Mouse (Mus musculus): ENCODE measurements around the gene Abcb11. TPM values are rescaled to one million over a fixed set of nuclear protein-coding genes. Genes with fewer than 3 reads are reported as not detected.
A peak's percentile ranks its signal among the peaks of the same experiment; 100 is the strongest.

The Abcb11 gene
- polyA plus RNA-seq, 1 experiment from 2014 or later = 0.96 TPM

GRCm38 (mm10) chr2:69244924-69245323 is 97.5 kb downstream of the Abcb11 start:
- no peak overlapping the region for H3K4me2 ChIP-seq (replicated peaks; ENCODE audit: low read depth)
- no peaks in the 10 kb centered on the region for H3K27me3 ChIP-seq (ENCODE audit: control insufficient read depth, insufficient read depth, low read length)
- no peak overlapping the region for H3K27ac ChIP-seq (replicated peaks)
- no peak for TF ChIP-seq CTCF (IDR thresholded peaks at IDR 0.05; ENCODE audit: low read depth)
- no peak for TF ChIP-seq EP300 (optimal IDR thresholded peaks at IDR 0.05)
- no peaks in the 10 kb centered on the region for H3K9me3 ChIP-seq (ENCODE audit: control insufficient read depth, low read length)
- no peak for ATAC-seq (ENCODE audit: low FRiP score, low TSS enrichment)
- H3K9ac ChIP-seq (ENCODE audit: low read length) = no peak overlapping the region
- no peak overlapping the region for H3K4me3 ChIP-seq (ENCODE audit: low read depth, low read length)
- 32% methylated on average over 2 of the region's 2 CpGs for WGBS
- no peaks in the 10 kb centered on the region for H3K36me3 ChIP-seq (ENCODE audit: control insufficient read depth, insufficient read depth, low read length)
- DNase-seq (ENCODE audit: low spot score) = no peak
- H3K4me1 ChIP-seq (replicated peaks; ENCODE audit: control insufficient read depth, insufficient read depth) = no peaks in the 10 kb centered on the region

- no peak for ATAC-seq (ENCODE audit: low FRiP score, low TSS enrichment)
- Histone ChIP-seq H3K36me3 (ENCODE audit: control insufficient read depth, insufficient read depth, low read length) (no peaks in the 10 kb centered on the region), H3K4me1 (replicated peaks; ENCODE audit: control insufficient read depth, insufficient read depth) (no peaks in the 10 kb centered on the region)
These were observed 103.1 kb downstream of the Abcb11 start for GRCm38 (mm10) chr2:69239315-69239714.

GRCm38 (mm10) chr2:69234976-69235678 is 107.3 kb downstream of the Abcb11 start:
- ATAC-seq (ENCODE audit: low FRiP score, low TSS enrichment) = no peak
- H3K4me3 ChIP-seq (ENCODE audit: low read depth, low read length) = no peak overlapping the region
- H3K27me3 ChIP-seq (ENCODE audit: control insufficient read depth, insufficient read depth, low read length) = no peaks in the 10 kb centered on the region
- H3K9ac ChIP-seq (ENCODE audit: low read length) = no peak overlapping the region
- H3K4me2 ChIP-seq (replicated peaks; ENCODE audit: low read depth) = no peak overlapping the region
- no peaks in the 10 kb centered on the region for H3K4me1 ChIP-seq (replicated peaks; ENCODE audit: control insufficient read depth, insufficient read depth)
- TF ChIP-seq EP300 (optimal IDR thresholded peaks at IDR 0.05) (no peak), CTCF (IDR thresholded peaks at IDR 0.05; ENCODE audit: low read depth) (no peak)
- DNase-seq (ENCODE audit: low spot score) = no peak
- 88% methylated on average over 5 of the region's 5 CpGs for WGBS
- no peaks in the 10 kb centered on the region for H3K36me3 ChIP-seq (ENCODE audit: control insufficient read depth, insufficient read depth, low read length)
- no peaks in the 10 kb centered on the region for H3K9me3 ChIP-seq (ENCODE audit: control insufficient read depth, low read length)
- no peak overlapping the region for H3K27ac ChIP-seq (replicated peaks)

More at GRCm38 (mm10) chr2:69239315-69239714, 103.1 kb downstream of the Abcb11 start:
- Histone ChIP-seq H3K4me3 (ENCODE audit: low read depth, low read length) (no peak overlapping the region), H3K9me3 (ENCODE audit: control insufficient read depth, low read length) (no peaks in the 10 kb centered on the region), H3K4me2 (replicated peaks; ENCODE audit: low read depth) (no peak overlapping the region), H3K27me3 (ENCODE audit: control insufficient read depth, insufficient read depth, low read length) (no peaks in the 10 kb centered on the region), H3K9ac (ENCODE audit: low read length) (no peak overlapping the region), H3K27ac (replicated peaks) (no peak overlapping the region)
- TF ChIP-seq CTCF (IDR thresholded peaks at IDR 0.05; ENCODE audit: low read depth) (no peak), EP300 (optimal IDR thresholded peaks at IDR 0.05) (no peak)
- WGBS = 53% methylated on average over 9 of the region's 9 CpGs
- peak; percentile 18 for DNase-seq (ENCODE audit: low spot score)

GRCm38 (mm10) chr2:69232101-69232500 is 110.3 kb downstream of the Abcb11 start:
- ATAC-seq (ENCODE audit: low FRiP score, low TSS enrichment) = no peak
- Histone ChIP-seq H3K9me3 (ENCODE audit: control insufficient read depth, low read length) (no peaks in the 10 kb centered on the region), H3K27ac (replicated peaks) (no peak overlapping the region)

GRCm38 (mm10) chr2:69230137-69230536 is 112.3 kb downstream of the Abcb11 start:
- no peak overlapping the region for H3K9ac ChIP-seq (ENCODE audit: low read length)
- DNase-seq (ENCODE audit: low spot score) (no peak), ATAC-seq (ENCODE audit: low FRiP score, low TSS enrichment) (no peak)
- no peaks in the 10 kb centered on the region for H3K9me3 ChIP-seq (ENCODE audit: control insufficient read depth, low read length)
- no peaks in the 10 kb centered on the region for H3K36me3 ChIP-seq (ENCODE audit: control insufficient read depth, insufficient read depth, low read length)
- no peak overlapping the region for H3K27ac ChIP-seq (replicated peaks)
- no peak for TF ChIP-seq EP300 (optimal IDR thresholded peaks at IDR 0.05)
- TF ChIP-seq CTCF (IDR thresholded peaks at IDR 0.05; ENCODE audit: low read depth) = no peak
- H3K4me1 ChIP-seq (replicated peaks; ENCODE audit: control insufficient read depth, insufficient read depth) = no peaks in the 10 kb centered on the region
- WGBS = 76% methylated on average over 2 of the region's 2 CpGs
- H3K27me3 ChIP-seq (ENCODE audit: control insufficient read depth, insufficient read depth, low read length) = no peaks in the 10 kb centered on the region
- H3K4me2 ChIP-seq (replicated peaks; ENCODE audit: low read depth) = no peak overlapping the region
- H3K4me3 ChIP-seq (ENCODE audit: low read depth, low read length) = no peak overlapping the region

More at GRCm38 (mm10) chr2:69232101-69232500, 110.3 kb downstream of the Abcb11 start:
- H3K4me3 ChIP-seq (ENCODE audit: low read depth, low read length) = no peak overlapping the region
- H3K4me2 ChIP-seq (replicated peaks; ENCODE audit: low read depth) = no peak overlapping the region
- H3K36me3 ChIP-seq (ENCODE audit: control insufficient read depth, insufficient read depth, low read length) = no peaks in the 10 kb centered on the region
- H3K9ac ChIP-seq (ENCODE audit: low read length) = no peak overlapping the region
- no peaks in the 10 kb centered on the region for H3K27me3 ChIP-seq (ENCODE audit: control insufficient read depth, insufficient read depth, low read length)
- no peaks in the 10 kb centered on the region for H3K4me1 ChIP-seq (replicated peaks; ENCODE audit: control insufficient read depth, insufficient read depth)
- TF ChIP-seq EP300 (optimal IDR thresholded peaks at IDR 0.05) (no peak), CTCF (IDR thresholded peaks at IDR 0.05; ENCODE audit: low read depth) (no peak)
- DNase-seq (ENCODE audit: low spot score) = no peak

- H3K9me3 ChIP-seq (ENCODE audit: control insufficient read depth, low read length) = no peaks in the 10 kb centered on the region
- 81% methylated on average over 6 of the region's 6 CpGs for WGBS
- TF ChIP-seq CTCF (IDR thresholded peaks at IDR 0.05; ENCODE audit: low read depth) (no peak), EP300 (optimal IDR thresholded peaks at IDR 0.05) (no peak)
- no peak overlapping the region for H3K4me2 ChIP-seq (replicated peaks; ENCODE audit: low read depth)
- no peak overlapping the region for H3K27ac ChIP-seq (replicated peaks)
- no peak overlapping the region for H3K4me3 ChIP-seq (ENCODE audit: low read depth, low read length)
- DNase-seq (ENCODE audit: low spot score) = no peak
- ATAC-seq (ENCODE audit: low FRiP score, low TSS enrichment) = no peak
- H3K4me1 ChIP-seq (replicated peaks; ENCODE audit: control insufficient read depth, insufficient read depth) = no peaks in the 10 kb centered on the region
- H3K27me3 ChIP-seq (ENCODE audit: control insufficient read depth, insufficient read depth, low read length) = no peaks in the 10 kb centered on the region
- no peaks in the 10 kb centered on the region for H3K36me3 ChIP-seq (ENCODE audit: control insufficient read depth, insufficient read depth, low read length)
- H3K9ac ChIP-seq (ENCODE audit: low read length) = no peak overlapping the region
These were observed 113.8 kb downstream of the Abcb11 start for GRCm38 (mm10) chr2:69228635-69229034.

All from stomach, postnatal 0 days (tissue).